Mouse (Mus musculus): ENCODE measurements around the gene H2afv. TPM values are rescaled to one million over a fixed set of nuclear protein-coding genes. Genes with fewer than 3 reads are reported as not detected.

The H2afv gene
- polyA plus RNA-seq, 2 experiments = 273 to 548 TPM

DNA sequence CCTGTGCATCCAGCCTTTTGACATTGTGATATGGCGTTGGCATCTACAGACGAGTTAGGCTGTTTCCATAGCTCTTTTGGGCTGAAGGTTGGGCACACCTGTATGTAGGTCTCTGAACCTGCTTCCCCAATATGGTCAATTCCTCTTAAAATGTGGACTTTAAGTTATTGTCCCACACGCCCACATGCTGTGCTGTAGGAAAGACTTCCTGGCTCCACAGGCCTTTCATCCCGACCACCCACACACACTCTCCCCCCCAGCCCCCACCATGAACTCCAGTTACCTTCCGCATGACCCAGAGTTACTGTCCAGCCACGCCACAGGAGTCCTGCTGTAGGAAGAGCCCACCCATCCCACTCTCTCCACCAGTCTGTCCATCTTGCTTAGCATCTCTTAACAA is 42.7 kb upstream of the H2afv start:
- Histone ChIP-seq H3K27ac (replicated peaks; ENCODE audit: low read depth, low read length) (no peak overlapping the region), H3K9me3 (ENCODE audit: control insufficient read depth, low read length) (no peaks in the 10 kb centered on the region), H3K4me1 (ENCODE audit: control insufficient read depth, insufficient read depth, low read length) (no peaks in the 10 kb centered on the region), H3K4me2 (replicated peaks; ENCODE audit: low read depth, low read length, severe bottlenecking) (no peak overlapping the region), H3K4me3 (replicated peaks; ENCODE audit: low read length) (no peak overlapping the region), H3K9ac (ENCODE audit: low read depth, low read length, severe bottlenecking) (no peak overlapping the region), H3K27me3 (ENCODE audit: control insufficient read depth, insufficient read depth, low read length) (no peaks in the 10 kb centered on the region), H3K36me3 (ENCODE audit: control insufficient read depth, insufficient read depth, low read length) (no peaks in the 10 kb centered on the region)
- no peak for DNase-seq (ENCODE audit: low spot score)
- no peak for ATAC-seq (ENCODE audit: low FRiP score, low read depth)
- WGBS = 64% methylated on average over 6 of the region's 6 CpGs
- no peak for TF ChIP-seq POLR2A (IDR thresholded peaks at IDR 0.05; ENCODE audit: borderline replicate concordance, extremely low read depth, insufficient read depth, insufficient read length)

DNA sequence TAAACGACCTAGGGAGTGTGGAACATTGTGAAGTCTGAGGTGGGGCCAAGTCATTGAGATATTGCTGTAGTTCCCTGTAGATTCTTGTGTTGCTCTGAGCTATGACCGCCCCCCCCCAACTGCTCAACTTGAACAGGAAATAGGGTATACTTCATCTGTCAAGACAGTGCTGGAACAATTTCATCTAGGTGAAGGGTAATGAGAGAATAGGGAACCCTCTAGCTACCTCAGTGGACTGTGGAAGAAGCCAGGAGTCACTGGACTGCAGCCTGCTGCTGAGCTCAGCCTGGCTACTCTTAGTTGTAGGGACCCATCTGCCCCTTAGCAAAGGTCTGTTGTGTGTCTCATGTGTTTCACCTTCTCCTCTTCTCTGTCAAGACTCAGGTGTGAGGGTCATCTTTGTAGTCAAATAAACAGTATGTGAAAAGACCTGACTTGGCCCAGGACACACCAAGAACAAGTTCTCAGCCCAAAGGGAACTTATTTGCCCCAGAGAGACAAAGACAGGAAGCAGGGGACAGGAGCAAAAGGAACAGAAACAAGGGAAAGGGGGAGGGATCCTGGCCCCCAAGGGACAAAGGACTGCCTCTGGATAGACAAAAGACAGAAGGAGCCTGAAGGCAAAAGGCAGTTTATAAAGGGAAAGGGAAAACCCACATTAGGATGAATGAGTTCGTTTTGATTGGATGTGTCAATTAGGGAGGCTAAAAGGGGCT is 40.2 kb upstream of the H2afv start:
- ATAC-seq (ENCODE audit: low FRiP score, low read depth) = no peak
- Histone ChIP-seq H3K9me3 (ENCODE audit: control insufficient read depth, low read length) (no peaks in the 10 kb centered on the region), H3K27ac (replicated peaks; ENCODE audit: low read depth, low read length) (no peak overlapping the region), H3K4me3 (replicated peaks; ENCODE audit: low read length) (no peak overlapping the region), H3K4me1 (ENCODE audit: control insufficient read depth, insufficient read depth, low read length) (no peaks in the 10 kb centered on the region), H3K9ac (ENCODE audit: low read depth, low read length, severe bottlenecking) (no peak overlapping the region), H3K4me2 (replicated peaks; ENCODE audit: low read depth, low read length, severe bottlenecking) (no peak overlapping the region), H3K27me3 (ENCODE audit: control insufficient read depth, insufficient read depth, low read length) (no peaks in the 10 kb centered on the region), H3K36me3 (ENCODE audit: control insufficient read depth, insufficient read depth, low read length) (no peaks in the 10 kb centered on the region)
- no peak for TF ChIP-seq POLR2A (IDR thresholded peaks at IDR 0.05; ENCODE audit: borderline replicate concordance, extremely low read depth, insufficient read depth, insufficient read length)
- 57% methylated on average over 3 of the region's 3 CpGs for WGBS
- no peak for DNase-seq (ENCODE audit: low spot score)

DNA sequence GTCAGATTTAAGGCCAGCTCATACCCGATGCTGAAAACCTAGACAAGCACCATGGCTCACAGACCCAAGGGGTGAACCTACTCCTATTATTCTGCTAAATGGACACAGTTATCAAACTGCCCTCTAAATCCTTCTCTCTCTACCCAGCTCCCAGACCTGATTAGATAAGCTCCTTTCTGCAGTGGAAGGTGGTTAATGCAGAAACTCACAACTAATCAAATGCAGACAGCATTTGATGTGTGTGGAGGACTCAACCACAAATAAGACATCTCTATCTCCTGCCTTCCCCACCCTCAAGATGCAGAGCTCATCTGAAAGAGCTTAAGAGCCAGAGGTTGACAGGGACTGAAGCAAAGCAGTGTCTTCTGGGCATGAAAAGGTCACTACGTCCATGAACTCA is 38.9 kb upstream of the H2afv start:
- DNase-seq (ENCODE audit: low spot score) = no peak
- Histone ChIP-seq H3K4me1 (ENCODE audit: control insufficient read depth, insufficient read depth, low read length) (no peaks in the 10 kb centered on the region), H3K4me2 (replicated peaks; ENCODE audit: low read depth, low read length, severe bottlenecking) (no peak overlapping the region), H3K27ac (replicated peaks; ENCODE audit: low read depth, low read length) (no peak overlapping the region), H3K9me3 (ENCODE audit: control insufficient read depth, low read length) (no peaks in the 10 kb centered on the region), H3K4me3 (replicated peaks; ENCODE audit: low read length) (no peak overlapping the region), H3K9ac (ENCODE audit: low read depth, low read length, severe bottlenecking) (no peak overlapping the region), H3K36me3 (ENCODE audit: control insufficient read depth, insufficient read depth, low read length) (no peaks in the 10 kb centered on the region), H3K27me3 (ENCODE audit: control insufficient read depth, insufficient read depth, low read length) (no peaks in the 10 kb centered on the region)
- no peak for ATAC-seq (ENCODE audit: low FRiP score, low read depth)
- no peak for TF ChIP-seq POLR2A (IDR thresholded peaks at IDR 0.05; ENCODE audit: borderline replicate concordance, extremely low read depth, insufficient read depth, insufficient read length)
- 85% methylated on average over 2 of the region's 2 CpGs for whole genome bisulfite sequencing

DNA sequence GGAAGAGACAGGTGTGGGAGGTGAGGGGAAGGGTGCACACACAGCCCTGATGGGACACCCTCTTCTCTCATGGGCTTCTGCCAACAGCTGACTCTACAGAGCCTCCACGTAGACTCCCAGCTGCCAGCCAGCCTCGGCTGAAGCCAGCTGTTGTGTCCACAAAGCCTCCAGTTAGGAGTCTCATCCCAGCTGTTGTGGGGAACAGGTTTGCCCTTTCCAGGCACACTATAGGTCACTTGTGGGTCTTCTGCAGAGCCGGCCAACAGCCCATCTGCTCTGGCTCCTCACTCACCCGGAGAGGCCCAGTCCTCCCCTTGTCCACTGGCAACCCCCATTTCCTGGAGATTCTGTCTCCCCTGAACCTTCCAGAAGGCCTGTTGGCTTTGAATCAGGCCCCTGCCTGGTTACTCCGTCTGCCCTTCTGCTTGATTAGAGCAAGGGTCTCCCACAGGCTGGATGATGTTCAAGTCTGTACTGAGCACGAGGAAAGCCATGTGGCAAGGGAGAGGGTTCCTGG is 37.5 kb upstream of the H2afv start:
- Histone ChIP-seq H3K9me3 (ENCODE audit: control insufficient read depth, low read length) (no peaks in the 10 kb centered on the region), H3K4me2 (replicated peaks; ENCODE audit: low read depth, low read length, severe bottlenecking) (no peak overlapping the region), H3K9ac (ENCODE audit: low read depth, low read length, severe bottlenecking) (no peak overlapping the region), H3K4me3 (replicated peaks; ENCODE audit: low read length) (no peak overlapping the region), H3K36me3 (ENCODE audit: control insufficient read depth, insufficient read depth, low read length) (no peaks in the 10 kb centered on the region), H3K4me1 (ENCODE audit: control insufficient read depth, insufficient read depth, low read length) (no peaks in the 10 kb centered on the region), H3K27ac (replicated peaks; ENCODE audit: low read depth, low read length) (no peak overlapping the region), H3K27me3 (ENCODE audit: control insufficient read depth, insufficient read depth, low read length) (no peaks in the 10 kb centered on the region)
- TF ChIP-seq POLR2A (IDR thresholded peaks at IDR 0.05; ENCODE audit: borderline replicate concordance, extremely low read depth, insufficient read depth, insufficient read length) = no peak
- DNase-seq (ENCODE audit: low spot score) (peak; percentile 61), ATAC-seq (ENCODE audit: low FRiP score, low read depth) (peak; percentile 78)
- 70% methylated on average over 6 of the region's 6 CpGs for WGBS

DNA sequence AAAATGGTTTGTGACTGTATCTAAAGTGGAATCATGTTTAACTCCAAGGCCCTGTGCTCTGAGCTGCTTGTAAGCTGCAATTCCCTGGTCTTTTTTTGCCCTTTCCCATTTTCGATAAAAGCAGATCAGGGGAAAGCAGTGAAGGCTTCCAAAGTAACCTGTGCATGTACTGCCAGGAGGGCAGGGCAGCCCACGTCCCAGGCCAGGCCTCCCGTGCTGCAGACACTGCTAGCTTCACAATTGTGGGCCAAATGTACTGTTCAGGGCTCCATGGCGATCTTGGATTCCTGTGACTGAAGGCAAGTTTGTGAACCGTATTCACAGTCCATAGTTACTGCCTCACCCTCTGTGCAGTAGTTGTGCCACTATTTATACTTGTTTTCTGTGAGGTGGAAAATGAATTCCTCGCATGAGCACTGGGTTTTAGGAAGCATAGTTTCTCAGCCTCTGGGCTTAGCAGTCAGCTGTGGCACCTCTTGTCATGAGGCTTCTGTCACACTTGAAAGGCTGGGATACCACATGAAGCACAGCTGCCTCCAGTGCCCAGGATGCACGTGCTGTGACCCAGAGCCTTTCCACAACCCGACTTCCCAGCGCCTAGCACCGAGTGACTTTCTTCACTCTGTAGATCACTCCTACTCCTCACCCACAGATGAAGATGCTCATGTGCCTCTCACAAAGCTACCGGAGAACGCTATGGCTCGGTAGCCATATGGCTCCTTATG is 36.6 kb upstream of the H2afv start:
- Histone ChIP-seq H3K9ac (ENCODE audit: low read depth, low read length, severe bottlenecking) (no peak overlapping the region), H3K4me2 (replicated peaks; ENCODE audit: low read depth, low read length, severe bottlenecking) (no peak overlapping the region), H3K36me3 (ENCODE audit: control insufficient read depth, insufficient read depth, low read length) (no peaks in the 10 kb centered on the region), H3K4me3 (replicated peaks; ENCODE audit: low read length) (no peak overlapping the region), H3K27ac (replicated peaks; ENCODE audit: low read depth, low read length) (no peak overlapping the region), H3K27me3 (ENCODE audit: control insufficient read depth, insufficient read depth, low read length) (no peaks in the 10 kb centered on the region), H3K4me1 (ENCODE audit: control insufficient read depth, insufficient read depth, low read length) (no peaks in the 10 kb centered on the region), H3K9me3 (ENCODE audit: control insufficient read depth, low read length) (no peaks in the 10 kb centered on the region)
- WGBS = 75% methylated on average over 13 of the region's 13 CpGs
- ATAC-seq (ENCODE audit: low FRiP score, low read depth) (peak; percentile 38; the same call in 1 of the 2 replicates), DNase-seq (ENCODE audit: low spot score) (peak; percentile 40)
- TF ChIP-seq POLR2A (IDR thresholded peaks at IDR 0.05; ENCODE audit: borderline replicate concordance, extremely low read depth, insufficient read depth, insufficient read length) = no peak
